ENCODE assay signal across 8 mouse cellular contexts in genomic region chr17:35813245-35813647, GRCm38 (mm10). TPM values are rescaled to one million over a fixed set of nuclear protein-coding genes. Genes with fewer than 3 reads are reported as not detected.
DNase-seq lines count a peak whose midpoint lies in the region; ATAC-seq and TF ChIP-seq lines count a peak whose summit lies in the region.

No protein-coding gene starts in this region.

- peak; percentile 44; the same call in 1 of the 2 replicates for ATAC-seq in frontal cortex, adult (ENCODE audit: low TSS enrichment)
- ATAC-seq in heart, embryonic 16.5 days (replicated peaks; ENCODE audit: extremely low read depth, insufficient read depth, low FRiP score): peak; percentile 90
- peak; percentile 60 for ATAC-seq in megakaryocyte progenitor cell, adult 5-6 weeks (replicated peaks; ENCODE audit: poor library complexity)

- H3K4me1 ChIP-seq in ES-Bruce4 (ENCODE audit: control insufficient read depth, insufficient read depth, low read length): peaks cover 14% of the 10 kb centered on the region
- peaks cover 57% of the 10 kb centered on the region for H3K4me1 ChIP-seq in heart, embryonic 16.5 days (ENCODE audit: control insufficient read depth, insufficient read depth, low read length)

- no peaks in the 10 kb centered on the region for H3K27me3 ChIP-seq in ES-Bruce4 (ENCODE audit: control insufficient read depth, insufficient read depth, low read length, poor library complexity, severe bottlenecking)
- H3K27me3 ChIP-seq in heart, embryonic 16.5 days (ENCODE audit: control insufficient read depth, insufficient read depth, low read length): no peaks in the 10 kb centered on the region

- no peak for TF ChIP-seq POLR2A in ES-Bruce4 (IDR thresholded peaks at IDR 0.05; ENCODE audit: insufficient read depth, low read length)

- peak overlapping the region; percentile 22; the same call in 1 of the 2 replicates for H3K27ac ChIP-seq in ES-Bruce4 (ENCODE audit: insufficient read depth, low read length)
- peak overlapping the region; percentile 99 for H3K27ac ChIP-seq in heart, embryonic 16.5 days (ENCODE audit: low read length)

- no peak for TF ChIP-seq EP300 in ES-Bruce4 (IDR thresholded peaks at IDR 0.05; ENCODE audit: insufficient read depth, low read depth, low read length)

- H3K36me3 ChIP-seq in ES-Bruce4 (ENCODE audit: control insufficient read depth, insufficient read depth, low read length, poor library complexity, severe bottlenecking): no peaks in the 10 kb centered on the region
- no peaks in the 10 kb centered on the region for H3K36me3 ChIP-seq in heart, embryonic 16.5 days (ENCODE audit: control insufficient read depth, insufficient read depth)

- no peak for TF ChIP-seq CTCF in ES-Bruce4 (IDR thresholded peaks at IDR 0.05; ENCODE audit: low read depth, low read length)

- H3K9ac ChIP-seq in ES-Bruce4 (ENCODE audit: low read depth, poor library complexity, severe bottlenecking): no peak overlapping the region
- peak overlapping the region; percentile 64 for H3K9ac ChIP-seq in heart, embryonic 16.5 days (ENCODE audit: low read length)

- no peaks in the 10 kb centered on the region for H3K9me3 ChIP-seq in ES-Bruce4 (replicated peaks; ENCODE audit: control insufficient read depth, insufficient read depth, low read length, poor library complexity, severe bottlenecking)
- H3K9me3 ChIP-seq in heart, embryonic 16.5 days (replicated peaks; ENCODE audit: control insufficient read depth, low read length): no peaks in the 10 kb centered on the region

- H3K4me2 ChIP-seq in heart, embryonic 16.5 days (ENCODE audit: low read depth, low read length): peak overlapping the region; percentile 31; the same call in 1 of the 2 replicates

- no peak for DNase-seq in frontal cortex, postnatal 36 days (ENCODE audit: low spot score in 2 of 2)
- peak; percentile 100 for DNase-seq in fibroblast of lung, adult 2 months (ENCODE audit: low read depth)
- peak; percentile 88 for DNase-seq in layer of hippocampus, adult 9-11 months
- peak; percentile 85 for DNase-seq in urinary bladder, postnatal 10 days (ENCODE audit: low spot score)

- H3K4me3 ChIP-seq in ES-Bruce4 (ENCODE audit: low read depth, low read length): no peak overlapping the region
- no peak overlapping the region for H3K4me3 ChIP-seq in heart, embryonic 16.5 days (ENCODE audit: low read length)

- WGBS in heart, embryonic 16.5 days: 11% methylated on average over 7 of the region's 7 CpGs

RNA-seq across cellular contexts. Expression of gene Ier3, which starts 8.2 kb away (rescaled TPM):
- 31.3 and 35.5 TPM in 2 replicates for polyA plus RNA-seq in ES-Bruce4 (2011; ENCODE audit: insufficient read depth, insufficient read length, low read depth, missing spikeins)
- 60.9 and 62.6 TPM in 2 replicates for polyA plus RNA-seq in heart, embryonic 16.5 days (2015; fragmentation: Nextera tagmentation; extraction: Ambion mirVana)
- 28.1 and 41.7 TPM in 2 replicates for total RNA-seq in megakaryocyte progenitor cell, adult 5-6 weeks (2015)
- 24.6 and 33.1 TPM in 2 replicates for total RNA-seq in megakaryocyte progenitor cell, adult 5-6 weeks (2017)

RNA-seq across cellular contexts. Expression of gene Flot1, which starts 9.8 kb away (rescaled TPM):
- 46.8 and 47.4 TPM in 2 replicates for polyA plus RNA-seq in ES-Bruce4 (2011; ENCODE audit: insufficient read depth, insufficient read length, low read depth, missing spikeins)
- polyA plus RNA-seq in heart, embryonic 16.5 days (2015; fragmentation: Nextera tagmentation; extraction: Ambion mirVana): 119 and 134 TPM in 2 replicates
- 52.9 and 58.3 TPM in 2 replicates for total RNA-seq in megakaryocyte progenitor cell, adult 5-6 weeks (2015)
- 65.1 and 74.4 TPM in 2 replicates for total RNA-seq in megakaryocyte progenitor cell, adult 5-6 weeks (2017)

RNA-seq across cellular contexts. Expression of gene Tubb5, which starts 24.9 kb away (rescaled TPM):
- polyA plus RNA-seq in ES-Bruce4 (2011; ENCODE audit: insufficient read depth, insufficient read length, low read depth, missing spikeins): 1,430 and 1,461 TPM in 2 replicates
- polyA plus RNA-seq in heart, embryonic 16.5 days (2015; fragmentation: Nextera tagmentation; extraction: Ambion mirVana): 634 and 654 TPM in 2 replicates
- 871 and 938 TPM in 2 replicates for total RNA-seq in megakaryocyte progenitor cell, adult 5-6 weeks (2015)
- 947 and 991 TPM in 2 replicates for total RNA-seq in megakaryocyte progenitor cell, adult 5-6 weeks (2017)

RNA-seq across cellular contexts. Expression of gene Mdc1, which starts 28.1 kb away (rescaled TPM):
- polyA plus RNA-seq in ES-Bruce4 (2011; ENCODE audit: insufficient read depth, insufficient read length, low read depth, missing spikeins): 131 and 147 TPM in 2 replicates
- polyA plus RNA-seq in heart, embryonic 16.5 days (2015; fragmentation: Nextera tagmentation; extraction: Ambion mirVana): 14.7 and 15.0 TPM in 2 replicates
- 77.6 and 77.8 TPM in 2 replicates for total RNA-seq in megakaryocyte progenitor cell, adult 5-6 weeks (2015)
- total RNA-seq in megakaryocyte progenitor cell, adult 5-6 weeks (2017): 17.5 and 17.6 TPM in 2 replicates

RNA-seq across cellular contexts. Expression of gene Nrm, which starts 47.9 kb away (rescaled TPM):
- 32.9 and 35.3 TPM in 2 replicates for polyA plus RNA-seq in ES-Bruce4 (2011; ENCODE audit: insufficient read depth, insufficient read length, low read depth, missing spikeins)
- 45.9 and 46.9 TPM in 2 replicates for polyA plus RNA-seq in heart, embryonic 16.5 days (2015; fragmentation: Nextera tagmentation; extraction: Ambion mirVana)
- 47.4 and 64.5 TPM in 2 replicates for total RNA-seq in megakaryocyte progenitor cell, adult 5-6 weeks (2015)
- total RNA-seq in megakaryocyte progenitor cell, adult 5-6 weeks (2017): 43.1 and 50.1 TPM in 2 replicates

Comparison
In these comparisons a context has a peak if more than half of its experiments do, and no peak if none do; other contexts are left out.
1. DNase-seq: peak in fibroblast of lung, adult 2 months (single experiment), layer of hippocampus, adult 9-11 months (single experiment) and urinary bladder, postnatal 10 days (single experiment); none in frontal cortex, postnatal 36 days (0 of 2).
2. Peak in every context shown above with its lines, with median percentiles within 50 percentile points of each other: ATAC-seq.